ENCODE assay signal across 10 mouse cellular contexts in genomic region chr12:113041481-113042439, GRCm38 (mm10). TPM values are rescaled to one million over a fixed set of nuclear protein-coding genes. Genes with fewer than 3 reads are reported as not detected.
DNase-seq lines count a peak whose midpoint lies in the region; ATAC-seq lines count a peak whose summit lies in the region.
"Had no signal": no experiment of that assay in that cellular context is flagged by ENCODE, and none has a peak within 500 bp of the region (broad histone marks: within the 10 kb centered on the region; RNA-seq: fewer than 3 reads in every experiment).

No protein-coding gene starts in this region.

- H3K27ac ChIP-seq in heart, embryonic 12.5 days (ENCODE audit: poor library complexity, severe bottlenecking), result no peak overlapping the region
- peak overlapping the region; percentile 84 for H3K27ac ChIP-seq in liver, embryonic 15.5 days (replicated peaks)
- no peak overlapping the region for H3K27ac ChIP-seq in intestine, embryonic 15.5 days

- 58% methylated on average over 15 of the region's 15 CpGs for WGBS in heart, embryonic 12.5 days
- WGBS in liver, embryonic 15.5 days (ENCODE audit: insufficient replicate concordance), result 58% methylated on average over 15 of the region's 15 CpGs
- WGBS in intestine, embryonic 15.5 days, result 69% methylated on average over 15 of the region's 15 CpGs

- H3K9ac ChIP-seq in heart, embryonic 12.5 days, result no peak overlapping the region
- H3K9ac ChIP-seq in liver, embryonic 15.5 days, result no peak overlapping the region
- no peak overlapping the region for H3K9ac ChIP-seq in intestine, embryonic 15.5 days

- H3K27me3 ChIP-seq in heart, embryonic 12.5 days (replicated peaks), result no peaks in the 10 kb centered on the region
- H3K27me3 ChIP-seq in liver, embryonic 15.5 days, result no peaks in the 10 kb centered on the region
- H3K27me3 ChIP-seq in intestine, embryonic 15.5 days (replicated peaks), result no peaks in the 10 kb centered on the region
- H3K27me3 ChIP-seq: Patski had no signal

- no peaks in the 10 kb centered on the region for H3K9me3 ChIP-seq in heart, embryonic 12.5 days (replicated peaks)
- no peaks in the 10 kb centered on the region for H3K9me3 ChIP-seq in liver, embryonic 15.5 days (replicated peaks)
- H3K9me3 ChIP-seq in intestine, embryonic 15.5 days, result no peaks in the 10 kb centered on the region

- H3K4me1 ChIP-seq in heart, embryonic 12.5 days (replicated peaks), result peaks cover 15% of the 10 kb centered on the region
- H3K4me1 ChIP-seq in liver, embryonic 15.5 days (replicated peaks), result peaks cover 50% of the 10 kb centered on the region
- no peaks in the 10 kb centered on the region for H3K4me1 ChIP-seq in intestine, embryonic 15.5 days (replicated peaks)

- no peak overlapping the region for H3K4me3 ChIP-seq in heart, embryonic 12.5 days
- no peak overlapping the region for H3K4me3 ChIP-seq in liver, embryonic 15.5 days (replicated peaks)
- no peak overlapping the region for H3K4me3 ChIP-seq in intestine, embryonic 15.5 days (replicated peaks)

- DNase-seq in heart, postnatal 25 days (ENCODE audit: low spot score), result no peak
- DNase-seq in ZHBTc4 (ENCODE audit: low read depth, low spot score), result peak; percentile 30
- DNase-seq in frontal cortex, postnatal 14 days (ENCODE audit: low spot score in 2 of 2), result peak; percentile 52 to 63
- peak; percentile 31 for DNase-seq in kidney, postnatal 10 days
- DNase-seq in right cerebral cortex, adult 2 months (ENCODE audit: low spot score in 2 of 2), result peak; percentile 65 to 71

- H3K36me3 ChIP-seq in heart, embryonic 12.5 days, result peaks cover 23% of the 10 kb centered on the region
- peaks cover 20% of the 10 kb centered on the region for H3K36me3 ChIP-seq in liver, embryonic 15.5 days (replicated peaks)
- peaks cover 10% of the 10 kb centered on the region; the same call in 1 of the 2 replicates for H3K36me3 ChIP-seq in intestine, embryonic 15.5 days

- ATAC-seq in heart, embryonic 12.5 days (ENCODE audit: insufficient number of reproducible peaks, low FRiP score), result peak; percentile 26; the same call in 1 of the 2 replicates
- peak; percentile 53 for ATAC-seq in liver, embryonic 15.5 days (ENCODE audit: insufficient read depth)
- no peak; the same call in 1 of the 2 replicates for ATAC-seq in intestine, embryonic 15.5 days
- ATAC-seq: Patski had no signal

- intact Hi-C loops in heart, postnatal 25 days (cut with DNase I), result loop anchor here (2.0 kb wide), 1 partner anchor 37 kb away; no protein-coding TSS in a partner anchor

- H3K4me2 ChIP-seq in heart, embryonic 12.5 days, result no peak overlapping the region
- H3K4me2 ChIP-seq in liver, embryonic 15.5 days, result no peak overlapping the region
- no peak overlapping the region for H3K4me2 ChIP-seq in intestine, embryonic 15.5 days (replicated peaks)

RNA-seq across cellular contexts. Expression of gene Pacs2, which starts 27.5 kb away (rescaled TPM):
- 10.5 and 12.2 TPM in 2 replicates for polyA plus RNA-seq in heart, embryonic 12.5 days (2016; fragmentation: Nextera tagmentation; extraction: Ambion mirVana)
- 10 to 100 TPM; 35.5 to 35.9 TPM for total RNA-seq in heart, postnatal 25 days (2021)
- polyA plus RNA-seq in liver, embryonic 15.5 days (2015; fragmentation: Nextera tagmentation; extraction: Ambion mirVana), result 6.1 and 6.7 TPM in 2 replicates
- polyA plus RNA-seq in intestine, embryonic 15.5 days (2015; fragmentation: Nextera tagmentation; extraction: Ambion mirVana), result 11.7 and 12.1 TPM in 2 replicates

RNA-seq across cellular contexts. Expression of gene Tex22, which starts 32.5 kb away (rescaled TPM):
- not detected in 2 replicates for polyA plus RNA-seq in heart, embryonic 12.5 days (2016; fragmentation: Nextera tagmentation; extraction: Ambion mirVana)
- total RNA-seq in heart, postnatal 25 days (2021), result not detected
- polyA plus RNA-seq in liver, embryonic 15.5 days (2015; fragmentation: Nextera tagmentation; extraction: Ambion mirVana), result not detected in 2 replicates
- polyA plus RNA-seq in intestine, embryonic 15.5 days (2015; fragmentation: Nextera tagmentation; extraction: Ambion mirVana), result not detected in 2 replicates
- polyA plus RNA-seq: Patski; small intestine, adult 2 months had no signal

RNA-seq across cellular contexts. Expression of gene Brf1, which starts 41.3 kb away (rescaled TPM):
- 40.3 and 42.9 TPM in 2 replicates for polyA plus RNA-seq in heart, embryonic 12.5 days (2016; fragmentation: Nextera tagmentation; extraction: Ambion mirVana)
- total RNA-seq in heart, postnatal 25 days (2021), result 10 to 100 TPM; 23.5 to 25.1 TPM
- polyA plus RNA-seq in liver, embryonic 15.5 days (2015; fragmentation: Nextera tagmentation; extraction: Ambion mirVana), result 26.3 and 29.2 TPM in 2 replicates
- polyA plus RNA-seq in intestine, embryonic 15.5 days (2015; fragmentation: Nextera tagmentation; extraction: Ambion mirVana), result 45.8 and 49.8 TPM in 2 replicates

RNA-seq across cellular contexts. Expression of gene Mta1, which starts 56.3 kb away (rescaled TPM):
- 11.3 and 11.4 TPM in 2 replicates for polyA plus RNA-seq in heart, embryonic 12.5 days (2016; fragmentation: Nextera tagmentation; extraction: Ambion mirVana)
- total RNA-seq in heart, postnatal 25 days (2021), result 10 to 100 TPM; 48.4 to 49.3 TPM
- polyA plus RNA-seq in liver, embryonic 15.5 days (2015; fragmentation: Nextera tagmentation; extraction: Ambion mirVana), result 3.8 and 4.4 TPM in 2 replicates
- polyA plus RNA-seq in intestine, embryonic 15.5 days (2015; fragmentation: Nextera tagmentation; extraction: Ambion mirVana), result 11.3 and 11.5 TPM in 2 replicates
